Mouse (Mus musculus) macrophage (primary cell): ENCODE results near the gene Casp8. TPM values are rescaled to one million over a fixed set of nuclear protein-coding genes. Genes with fewer than 3 reads are reported as not detected.
"Not testable (repeated sequence)": the region's sequence is repeated elsewhere in the genome, so short reads cannot be mapped to it uniquely, and the experiment has no call there.

ENCODE experiments used
- H3K27ac ChIP-seq: fragments of 350-480 bp; formaldehyde crosslinking; 2 replicates; pipeline ENCODE4 v1.9.0; 2021
- H3K36me3 ChIP-seq: fragments of 350-480 bp; formaldehyde crosslinking; 2 replicates; pipeline ENCODE4 v1.9.0; 2021; ENCODE audit errors: inconsistent target
- H3K4me3 ChIP-seq: fragments of 350-480 bp; formaldehyde crosslinking; 2 replicates; pipeline ENCODE4 v1.9.0; 2021; ENCODE audit errors: inconsistent target
- H3K79me2 ChIP-seq: fragments of 350-480 bp; formaldehyde crosslinking; 2 replicates; pipeline ENCODE4 v1.9.0; 2021; ENCODE audit errors: inconsistent target
- WGBS: methylation state at CpG from one replicate; pipeline ENCODE4 v1.1.7; 2026; ENCODE audit warnings: inconsistent platforms; ENCODE audit not compliant: missing documents; 5-methylcytosine and 5-hydroxymethylcytosine counted together
- polyA plus RNA-seq: library from polyadenylated mRNA; stranded (reverse); fragments of 250-400 nt; gene quantifications from 3 replicates; pipeline ENCODE4 v1.2.4, GENCODE M21; 2018; ENCODE audit warnings: inconsistent platforms

Casp8 gene
- polyA plus RNA-seq, 1 experiment from 2014 or later, result 116 TPM

DNA sequence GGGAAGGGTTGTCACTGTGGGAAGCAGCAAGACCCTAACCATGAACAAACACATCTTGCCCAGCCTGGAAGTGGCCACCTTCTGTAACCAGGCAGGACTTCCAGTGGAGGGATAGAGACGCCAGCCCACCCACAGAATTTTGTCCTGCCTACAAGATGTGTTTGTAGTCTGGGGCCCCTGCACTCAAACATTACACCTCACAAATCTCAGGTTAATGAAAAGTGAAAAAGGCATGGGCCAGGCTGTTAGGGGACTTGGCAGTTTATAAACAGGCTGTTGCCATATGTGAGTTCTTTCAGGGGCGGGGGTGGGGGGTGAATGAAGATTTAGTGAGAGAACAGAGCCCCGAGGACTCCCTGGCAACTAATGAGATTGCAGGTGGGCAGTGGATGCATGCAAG, 31.1 kb downstream of the Casp8 start:
- no peak overlapping the region for H3K4me3 ChIP-seq
- 100% methylated on average over 3 of the region's 3 CpGs for WGBS
- H3K79me2 ChIP-seq, result peaks cover 53% of the 10 kb centered on the region
- H3K36me3 ChIP-seq, result peaks cover 77% of the 10 kb centered on the region
- no peak overlapping the region for H3K27ac ChIP-seq

DNA sequence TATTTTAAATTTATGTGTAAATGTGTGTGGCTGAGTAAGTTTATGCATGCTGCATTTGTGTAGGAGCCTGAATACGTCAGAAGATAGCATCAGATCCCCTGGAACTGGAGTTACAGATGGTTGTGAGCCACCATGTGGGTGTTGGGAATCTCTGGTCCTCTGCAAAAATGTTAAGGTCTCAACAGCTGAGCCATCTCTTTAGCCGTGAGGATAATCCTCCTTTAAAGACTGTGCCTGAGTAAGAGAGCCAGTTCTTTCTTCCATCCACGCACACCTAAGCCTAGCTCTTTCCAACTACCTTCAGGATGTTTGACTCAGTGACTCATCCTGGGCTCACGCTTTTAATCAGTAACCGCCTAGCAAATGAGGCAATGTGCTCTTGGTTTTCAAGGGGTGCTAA, 35.6 kb downstream of the Casp8 start:
- Histone ChIP-seq H3K36me3 (peaks cover 73% of the 10 kb centered on the region), H3K27ac (no peak overlapping the region), H3K79me2 (peaks cover 9% of the 10 kb centered on the region; the same call in 1 of the 2 replicates), H3K4me3 (no peak overlapping the region)
- 100% methylated on average over 4 of the region's 5 CpGs for WGBS

DNA sequence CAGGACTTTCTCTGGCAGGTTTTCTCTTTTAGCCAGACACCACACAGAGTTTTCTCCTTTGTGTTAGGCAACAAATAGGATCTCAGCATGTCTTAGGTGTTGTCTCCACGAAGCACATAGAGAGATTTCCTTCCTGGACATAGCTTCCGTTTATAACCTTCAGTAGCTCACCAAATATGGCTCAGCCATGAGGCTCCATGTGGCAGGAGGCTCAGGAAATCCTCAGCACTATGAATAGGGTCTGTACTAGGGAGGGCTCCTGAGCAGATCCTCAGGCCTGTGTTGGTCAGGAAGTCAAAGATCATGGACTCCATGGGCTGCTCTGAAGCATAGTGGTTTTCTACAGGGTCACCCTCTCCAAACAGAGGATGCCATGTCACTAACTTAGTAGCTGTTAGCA, 37.0 kb downstream of the Casp8 start:
- Histone ChIP-seq H3K36me3 (peaks cover 58% of the 10 kb centered on the region), H3K79me2 (no peaks in the 10 kb centered on the region; the same call in 1 of the 2 replicates), H3K4me3 (no peak overlapping the region), H3K27ac (no peak overlapping the region)
- 73% methylated on average over 2 of the region's 2 CpGs for WGBS

DNA sequence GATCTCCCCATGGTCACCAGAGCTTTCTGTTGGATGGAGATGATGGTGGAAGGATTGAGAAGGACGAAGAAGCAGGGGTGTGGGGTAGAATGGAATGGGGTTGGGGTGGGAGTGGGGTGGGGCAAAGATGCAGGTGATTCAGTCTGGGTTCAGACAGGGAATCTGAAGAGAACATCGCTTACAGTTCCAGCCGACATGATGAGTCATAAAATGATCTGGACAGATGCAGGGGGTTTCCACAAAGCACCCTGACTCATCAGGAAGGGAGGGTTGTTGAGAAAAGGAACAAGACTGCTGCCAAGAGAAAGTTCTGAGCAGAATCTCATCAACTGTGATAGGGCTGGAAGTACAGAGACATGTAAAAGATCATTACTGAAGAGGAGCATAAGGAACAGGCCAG, 61.6 kb downstream of the Casp8 start:
- not testable (repeated sequence) for H3K4me3 ChIP-seq, H3K27ac ChIP-seq, H3K36me3 ChIP-seq, H3K79me2 ChIP-seq
- WGBS, result 30% methylated on average over 3 of the region's 3 CpGs

DNA sequence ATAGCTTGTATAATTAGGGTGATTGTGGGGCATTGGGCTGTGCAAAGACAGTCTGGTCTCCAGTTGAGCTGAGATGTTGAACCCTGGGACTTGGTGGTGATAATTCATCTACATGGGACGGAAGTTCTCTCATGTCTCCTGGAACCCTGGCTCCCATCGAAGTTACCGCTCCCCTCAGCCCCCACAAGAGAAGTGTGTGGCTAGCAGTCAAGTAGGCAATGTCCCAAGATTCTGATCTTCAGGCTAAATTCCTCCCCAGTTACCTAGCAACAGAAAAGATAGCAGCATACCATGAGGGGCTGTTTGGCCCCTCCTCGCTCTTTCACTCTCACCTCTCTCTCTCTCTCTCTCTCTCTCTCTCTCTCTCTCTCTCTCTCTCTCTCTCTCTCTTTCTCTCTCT, 64.0 kb downstream of the Casp8 start:
- H3K27ac ChIP-seq, H3K79me2 ChIP-seq, H3K4me3 ChIP-seq, H3K36me3 ChIP-seq: not testable (repeated sequence)
- 97% methylated on average over 3 of the region's 4 CpGs for WGBS

DNA sequence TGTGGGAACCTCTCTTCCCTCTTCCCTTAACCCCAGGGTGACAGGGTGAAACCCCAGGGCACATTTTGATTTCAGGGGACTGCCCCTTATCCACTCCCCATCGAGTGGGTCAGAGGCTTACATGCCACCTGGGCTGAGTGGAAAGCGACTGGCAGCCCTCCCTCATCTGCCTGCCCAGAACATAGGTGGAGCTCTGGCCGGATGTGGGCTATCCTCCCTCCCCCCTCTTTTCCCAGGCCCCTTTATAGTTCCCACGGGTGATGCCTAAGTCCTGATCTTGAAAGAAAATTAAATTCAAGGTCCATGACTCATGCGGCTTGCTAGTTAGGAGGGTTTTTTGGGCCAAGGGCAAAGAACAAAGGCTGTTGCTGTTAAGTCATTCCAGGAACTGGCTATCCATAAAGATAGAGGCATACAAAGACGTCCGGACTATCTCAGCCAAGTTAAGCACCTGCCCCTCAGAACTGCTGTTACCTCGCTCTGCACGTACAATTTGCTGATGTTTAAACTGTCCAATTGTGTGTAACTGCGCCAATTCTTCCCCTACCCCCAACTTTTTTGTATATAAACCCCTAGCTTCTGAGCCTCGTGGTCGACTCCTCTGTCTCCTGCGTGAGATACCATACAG, 64.7 kb downstream of the Casp8 start:
- WGBS, result 84% methylated on average over 13 of the region's 13 CpGs
- H3K4me3 ChIP-seq, H3K36me3 ChIP-seq, H3K27ac ChIP-seq, H3K79me2 ChIP-seq: not testable (repeated sequence)

DNA sequence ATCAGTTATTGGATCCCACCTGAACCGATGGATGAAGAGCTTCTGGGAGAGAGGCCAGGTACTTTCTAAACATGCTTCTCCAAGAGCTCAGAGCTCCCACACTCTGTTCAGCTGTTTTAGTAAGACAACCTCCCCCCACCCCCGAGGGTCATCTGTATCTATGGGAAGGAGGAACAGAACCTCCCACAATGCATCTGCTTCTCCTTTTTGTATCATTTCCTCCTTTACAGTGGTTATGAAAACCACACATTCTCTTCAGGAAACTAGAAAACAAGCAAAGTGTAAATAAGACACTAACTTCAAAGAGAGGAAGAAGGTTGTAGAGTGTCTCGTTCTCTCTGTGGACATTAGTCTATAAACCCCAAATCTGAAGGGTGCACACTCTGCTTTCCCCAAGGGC, 65.4 kb downstream of the Casp8 start:
- not testable (repeated sequence) for H3K36me3 ChIP-seq, H3K79me2 ChIP-seq, H3K27ac ChIP-seq, H3K4me3 ChIP-seq
- 40% methylated on average over 2 of the region's 3 CpGs for WGBS

DNA sequence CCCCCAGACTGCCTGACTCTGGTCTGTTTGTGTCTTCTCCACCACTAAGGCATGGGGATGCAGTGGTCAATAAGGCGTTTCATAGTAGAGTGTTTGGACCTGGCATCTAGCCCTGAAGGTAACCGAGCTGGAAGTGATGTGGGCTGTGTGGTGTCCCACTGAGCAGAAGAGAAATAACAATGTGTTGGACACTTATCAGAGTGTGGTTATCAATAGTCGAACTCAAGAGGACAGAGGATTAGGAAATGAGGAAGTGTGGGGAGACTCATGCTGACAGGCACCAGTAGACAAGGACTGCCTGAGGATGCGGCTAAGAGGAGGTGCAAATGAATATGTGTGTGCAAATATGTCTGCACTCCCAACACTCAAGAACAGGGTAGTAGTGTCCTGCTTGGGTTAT, 81.3 kb downstream of the Casp8 start:
- WGBS, result 69% methylated on average over 3 of the region's 4 CpGs
- not testable (repeated sequence) for H3K27ac ChIP-seq, H3K36me3 ChIP-seq, H3K4me3 ChIP-seq, H3K79me2 ChIP-seq

DNA sequence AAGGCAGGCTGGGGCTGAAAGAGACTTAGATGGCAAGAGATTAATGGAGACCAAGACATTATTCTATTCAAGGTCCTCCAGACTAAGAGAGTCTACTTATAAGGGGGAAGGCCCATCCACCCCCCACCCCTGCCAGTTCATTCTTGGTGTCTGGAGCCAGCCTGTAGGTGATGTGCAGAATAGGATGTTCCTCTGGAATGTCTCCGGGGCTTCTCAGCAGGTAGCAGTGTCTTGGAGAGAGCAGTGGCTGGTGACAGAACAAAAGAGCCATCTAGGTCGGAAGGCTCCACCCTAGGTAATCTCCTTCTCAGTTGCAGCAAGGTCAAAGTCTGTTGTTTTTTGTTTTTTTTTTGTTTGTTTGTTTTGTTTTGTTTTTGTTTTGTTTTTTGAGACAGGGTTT, 84.1 kb downstream of the Casp8 start:
- H3K4me3 ChIP-seq, H3K79me2 ChIP-seq, H3K36me3 ChIP-seq, H3K27ac ChIP-seq: not testable (repeated sequence)
- WGBS, result 88% methylated on average over 2 of the region's 2 CpGs

DNA sequence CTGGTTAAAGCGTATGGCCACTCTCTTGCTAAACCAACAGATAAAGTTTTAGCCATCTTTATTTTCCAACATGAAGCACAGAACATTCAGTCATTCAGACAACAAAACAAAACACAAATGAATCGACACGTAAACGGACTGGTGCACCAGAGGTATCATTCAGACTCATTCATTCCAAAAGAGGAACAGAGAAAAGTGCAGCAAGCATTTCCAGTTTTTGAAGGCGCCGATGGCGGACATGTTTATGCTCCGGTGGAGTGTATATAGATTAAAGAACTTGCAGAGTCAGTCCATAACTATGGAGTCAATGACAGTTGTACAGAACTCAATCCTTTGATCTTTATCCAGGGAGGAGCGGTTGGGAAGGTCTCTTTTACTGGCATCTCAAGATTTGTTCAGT, 88.1 kb downstream of the Casp8 start:
- 96% methylated on average over 9 of the region's 9 CpGs for WGBS
- not testable (repeated sequence) for H3K36me3 ChIP-seq, H3K79me2 ChIP-seq, H3K4me3 ChIP-seq, H3K27ac ChIP-seq

DNA sequence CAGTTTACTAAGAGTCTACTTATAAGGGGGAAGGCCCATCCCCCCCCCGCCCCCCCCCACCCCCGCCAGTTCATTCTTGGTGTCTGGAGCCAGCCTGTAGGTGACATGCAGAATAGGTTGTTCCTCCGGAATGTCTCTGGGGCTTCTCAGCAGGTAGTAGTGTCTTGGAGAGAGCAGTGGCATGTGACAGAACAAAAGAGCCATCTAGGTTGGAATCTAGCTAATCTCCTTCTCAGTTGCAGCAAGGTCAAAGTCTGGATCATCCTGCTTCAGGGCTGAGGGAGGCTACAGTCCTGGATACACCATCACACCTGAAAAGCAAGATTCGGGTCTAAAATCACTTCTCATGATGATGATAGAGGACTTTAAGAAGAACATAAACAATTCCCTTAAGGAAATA, 90.5 kb downstream of the Casp8 start:
- Histone ChIP-seq H3K79me2 (no peaks in the 10 kb centered on the region), H3K36me3 (no peaks in the 10 kb centered on the region), H3K4me3 (no peak overlapping the region), H3K27ac (no peak overlapping the region)
- 90% methylated on average over 4 of the region's 4 CpGs for WGBS

DNA sequence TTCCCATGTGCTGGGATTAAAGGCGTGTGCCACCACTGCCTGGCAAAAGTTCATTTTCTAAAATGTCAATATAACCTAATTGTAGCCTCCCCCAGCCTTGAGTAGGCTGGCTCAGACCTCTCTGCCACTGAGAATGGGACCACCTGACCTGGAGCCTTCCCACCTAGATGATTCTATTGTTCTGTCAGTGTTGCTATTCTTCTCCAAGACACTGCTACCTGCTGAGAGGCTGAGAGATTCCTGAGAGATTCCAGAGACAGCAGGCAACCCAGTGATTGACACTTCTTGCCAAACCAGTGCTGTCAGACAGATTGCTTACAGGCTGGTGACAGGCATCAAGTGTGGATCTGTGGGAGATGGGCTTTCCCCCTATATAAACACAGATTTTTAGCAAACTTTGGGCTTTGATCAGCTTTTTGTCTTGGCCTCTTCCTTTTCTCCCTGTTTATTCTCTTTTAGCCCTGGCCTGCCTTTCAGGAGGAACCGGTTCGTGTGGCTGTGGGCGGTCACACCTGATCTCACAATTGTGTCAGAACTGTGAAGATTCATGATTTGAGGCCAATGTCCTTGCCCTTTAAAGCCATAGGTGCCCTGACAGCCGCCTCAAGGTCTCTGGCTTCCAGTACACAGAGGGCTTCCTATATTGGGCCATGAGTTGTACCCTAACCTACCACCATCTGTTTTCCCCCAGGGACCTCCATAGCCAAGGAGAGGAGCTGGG, 94.8 kb downstream of the Casp8 start:
- Histone ChIP-seq H3K4me3 (no peak overlapping the region), H3K27ac (no peak overlapping the region), H3K79me2 (no peaks in the 10 kb centered on the region), H3K36me3 (no peaks in the 10 kb centered on the region)
- 91% methylated on average over 5 of the region's 5 CpGs for WGBS

DNA sequence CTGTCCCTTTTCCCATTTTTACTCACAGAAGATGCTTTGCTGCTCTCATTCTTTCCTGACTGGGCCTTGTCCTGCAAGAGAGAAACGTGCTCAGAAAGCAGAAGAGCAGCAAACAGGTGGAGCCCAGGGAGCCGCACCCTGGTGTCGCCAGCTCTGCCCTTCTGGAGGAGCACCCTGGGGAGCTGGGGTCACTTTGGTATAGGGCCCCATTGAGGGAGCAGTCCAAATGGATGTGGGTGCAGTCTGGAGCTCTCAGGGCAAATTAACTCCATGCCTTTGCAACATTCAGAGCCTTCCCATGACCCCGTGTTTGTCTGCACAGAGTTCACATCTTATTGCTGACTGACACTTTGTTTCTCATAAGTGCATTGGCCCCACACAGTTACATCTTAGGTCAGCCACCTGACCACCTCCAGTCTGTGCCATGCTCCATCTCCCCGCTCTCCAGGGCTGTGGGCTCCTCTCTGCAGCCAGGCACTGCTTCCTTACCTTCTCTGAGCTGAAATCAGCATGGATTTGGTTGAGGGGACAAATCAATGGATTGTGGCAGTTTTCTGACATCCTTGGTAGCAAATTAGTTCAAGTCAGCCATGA, 95.6 kb downstream of the Casp8 start:
- not testable (repeated sequence) for H3K27ac ChIP-seq, H3K79me2 ChIP-seq, H3K4me3 ChIP-seq, H3K36me3 ChIP-seq
- WGBS, result 93% methylated on average over 4 of the region's 5 CpGs

DNA sequence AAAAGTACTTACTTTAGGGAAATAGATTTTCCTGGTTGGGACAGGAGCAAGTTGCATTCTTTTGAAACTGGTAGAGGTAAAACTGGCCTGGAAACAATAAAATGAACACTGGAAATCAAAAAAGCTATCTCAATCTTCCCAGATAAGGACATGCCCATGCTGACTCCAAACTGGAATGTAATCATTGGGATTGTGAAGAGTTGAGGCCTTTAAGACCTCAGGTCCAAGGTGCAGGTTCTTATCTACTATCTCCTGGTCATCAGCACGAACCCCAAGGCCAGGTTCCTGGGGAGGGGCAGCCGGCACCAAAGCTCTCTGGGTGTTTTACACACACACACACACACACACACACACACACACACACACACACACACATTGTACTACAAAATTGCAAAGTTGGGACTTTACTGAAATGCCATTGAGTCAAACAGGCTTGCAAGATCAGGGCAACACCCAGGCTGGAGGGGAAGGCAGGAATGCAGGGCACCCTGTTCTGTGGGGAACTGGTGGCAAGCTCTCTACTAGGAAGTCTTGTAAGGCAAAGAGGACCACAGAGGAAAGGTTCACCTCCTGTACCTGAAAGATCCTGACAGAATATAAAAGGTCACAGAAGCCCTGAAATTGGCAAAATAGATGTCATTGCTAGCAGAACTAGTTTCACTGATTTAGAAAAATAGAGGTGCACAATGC, 96.5 kb downstream of the Casp8 start:
- WGBS, result no CpG with 5 or more reads among the region's 2 CpGs

DNA sequence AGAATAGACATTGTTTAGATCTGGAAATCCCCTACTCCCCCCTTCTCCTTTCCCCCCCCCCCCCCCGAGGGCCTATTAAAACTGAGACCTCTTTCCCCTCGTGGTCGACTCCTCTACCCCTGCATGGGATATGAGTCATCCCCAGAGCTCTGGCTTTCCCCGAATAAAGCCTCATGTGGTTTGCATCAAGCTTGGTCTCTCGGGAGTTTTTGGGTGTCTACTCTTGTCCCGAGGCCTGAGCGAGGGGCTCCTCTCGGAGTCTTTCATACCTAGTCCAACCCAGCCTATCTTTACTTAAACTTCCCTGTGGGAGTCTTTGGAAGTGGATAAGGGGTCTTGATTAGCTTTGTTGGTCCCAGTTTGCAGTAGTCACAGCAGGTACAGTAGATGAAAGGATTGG, 97.2 kb downstream of the Casp8 start:
- not testable (repeated sequence) for H3K79me2 ChIP-seq, H3K4me3 ChIP-seq, H3K27ac ChIP-seq, H3K36me3 ChIP-seq
- WGBS, result 64% methylated on average over 7 of the region's 8 CpGs

More for the DNA sequence above, 96.5 kb downstream of the Casp8 start:
- H3K4me3 ChIP-seq, H3K36me3 ChIP-seq, H3K79me2 ChIP-seq, H3K27ac ChIP-seq: not testable (repeated sequence)
